Mouse (Mus musculus): ENCODE data around the gene Herc2.

The Herc2 gene

DNA sequence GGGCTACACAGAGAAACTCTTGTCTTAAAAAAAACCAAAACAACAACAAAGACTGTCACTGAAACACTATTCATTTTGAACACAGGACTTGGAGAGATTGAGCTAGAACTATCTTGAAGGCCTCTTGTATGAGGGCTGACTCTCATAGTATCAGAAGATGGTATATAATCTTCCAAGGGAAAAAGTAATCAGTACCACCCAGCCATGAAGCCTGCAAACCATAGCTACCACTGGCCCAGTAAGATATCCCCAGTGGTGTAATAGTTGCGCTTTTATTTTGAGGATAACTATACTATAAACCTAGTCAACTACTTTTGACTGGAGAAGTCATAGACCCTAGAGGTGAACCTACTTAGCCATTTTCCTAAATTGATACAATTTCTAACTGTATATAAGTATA is 16.6 kb downstream of the Herc2 start:
- DNase-seq (ENCODE audit: extremely low read depth, low read depth) = no peak

DNA sequence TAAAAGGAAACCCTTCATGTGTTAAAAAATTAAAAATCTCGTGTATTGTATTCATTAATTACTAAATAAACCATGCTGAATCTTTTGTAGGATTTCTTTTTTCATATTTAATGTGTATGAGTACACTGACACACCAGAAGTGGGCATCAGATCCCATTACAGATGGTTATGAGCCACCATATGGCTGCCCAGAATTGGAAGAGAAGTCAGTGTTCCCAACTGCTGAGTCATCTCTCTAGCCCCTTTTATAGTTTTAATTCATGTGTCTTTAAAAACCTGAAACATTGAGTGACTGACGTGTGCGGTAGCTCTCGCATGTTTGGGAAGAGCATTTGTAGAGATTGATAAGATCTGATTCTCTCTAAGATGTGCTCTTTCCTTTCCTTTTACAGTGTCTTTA is 21.7 kb downstream of the Herc2 start:
- DNase-seq (ENCODE audit: extremely low read depth, low read depth) = no peak

DNA sequence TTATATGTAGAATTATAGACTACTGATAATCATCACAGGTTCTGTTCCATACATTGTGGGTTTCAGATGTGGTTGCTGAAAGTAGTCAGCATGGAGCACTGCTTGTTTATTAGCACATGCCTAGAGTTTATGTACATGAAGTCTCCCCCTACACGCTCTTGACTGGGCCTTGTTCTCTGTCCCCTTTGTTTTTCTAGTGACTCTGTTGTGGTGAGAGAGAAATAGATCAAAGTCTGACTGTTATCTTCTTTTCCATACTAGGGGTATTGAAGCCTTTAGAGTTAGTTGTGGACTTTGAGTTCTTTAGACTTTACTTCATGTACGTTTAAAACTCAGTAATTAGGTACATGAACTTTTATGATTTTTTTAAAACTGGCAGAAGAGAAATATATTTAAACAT is 33.0 kb downstream of the Herc2 start:
- DNase-seq (ENCODE audit: extremely low read depth, low read depth) = no peak

GRCm38 (mm10) chr7:56089097-56089496 is 39.1 kb downstream of the Herc2 start:
- DNase-seq (ENCODE audit: extremely low read depth, low read depth) = no peak

DNA sequence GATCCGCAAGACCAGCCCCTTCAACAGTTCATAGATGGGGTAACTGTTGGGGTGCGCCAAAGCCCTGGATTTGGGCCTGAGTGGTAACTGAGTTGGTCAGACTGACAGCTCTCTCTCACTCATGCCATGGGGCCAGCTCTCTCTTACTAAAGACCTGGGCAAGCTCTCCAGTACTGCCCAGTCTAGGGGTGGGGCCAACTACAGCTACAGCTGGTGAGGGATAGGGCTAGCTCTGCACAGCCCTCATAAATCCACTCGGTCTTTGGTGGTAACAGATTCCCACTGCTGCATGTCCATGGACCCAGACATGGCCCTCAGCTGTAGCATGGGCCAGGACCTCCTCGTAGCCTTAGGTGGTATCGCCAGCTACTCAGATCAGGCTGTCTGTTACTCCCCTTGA is 41.4 kb downstream of the Herc2 start:
- no peak for DNase-seq (ENCODE audit: extremely low read depth, low read depth)

GRCm38 (mm10) chr7:56102293-56102847 is 52.4 kb downstream of the Herc2 start:
- DNase-seq (ENCODE audit: extremely low read depth, low read depth) = no peak

GRCm38 (mm10) chr7:56112999-56113398 is 63.0 kb downstream of the Herc2 start:
- DNase-seq (ENCODE audit: extremely low read depth, low read depth) = no peak

GRCm38 (mm10) chr7:56114148-56114547 is 64.2 kb downstream of the Herc2 start:
- DNase-seq (ENCODE audit: extremely low read depth, low read depth) = no peak

DNA sequence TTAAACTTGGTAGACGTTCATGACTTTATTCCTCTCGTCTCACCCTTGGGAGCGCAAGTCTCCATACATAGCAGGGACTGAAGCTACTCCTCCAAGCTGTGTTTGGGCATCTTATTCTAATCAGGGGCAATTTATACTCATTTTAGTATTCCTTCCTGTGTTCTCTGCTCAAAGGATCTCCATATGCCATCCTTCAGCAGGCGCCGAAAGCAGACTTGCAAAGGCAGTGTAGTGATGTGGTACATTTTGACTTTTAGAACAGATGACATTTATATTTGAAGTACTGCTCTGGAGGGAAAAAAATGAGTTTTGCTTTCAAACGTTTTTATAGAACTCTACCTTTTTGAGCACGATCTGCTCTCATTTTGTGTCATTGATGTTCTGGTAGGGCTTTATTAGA is 71.0 kb downstream of the Herc2 start:
- no peak for DNase-seq (ENCODE audit: extremely low read depth, low read depth)

GRCm38 (mm10) chr7:56121425-56121824 is 71.4 kb downstream of the Herc2 start:
- no peak for DNase-seq (ENCODE audit: extremely low read depth, low read depth)

DNA sequence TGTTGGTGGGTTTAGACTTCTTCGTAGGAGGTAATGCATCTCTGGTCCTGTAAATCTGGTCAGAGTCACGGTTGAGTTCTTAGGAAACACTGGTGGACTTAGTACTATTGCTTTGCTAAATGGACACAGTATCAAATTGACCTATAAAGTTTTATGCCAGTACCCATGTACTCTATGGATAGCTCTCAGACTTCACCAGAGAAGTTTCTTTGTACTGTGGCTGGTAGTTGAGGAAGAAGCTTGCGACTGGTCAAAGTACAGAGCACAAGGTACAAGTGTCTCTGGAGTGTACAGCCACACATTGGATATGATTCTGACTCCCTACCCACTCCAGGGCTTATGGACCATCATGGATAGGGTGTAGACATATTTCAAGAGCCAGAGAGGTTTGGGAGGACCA is 78.1 kb downstream of the Herc2 start:
- no peak for DNase-seq (ENCODE audit: extremely low read depth, low read depth)

DNA sequence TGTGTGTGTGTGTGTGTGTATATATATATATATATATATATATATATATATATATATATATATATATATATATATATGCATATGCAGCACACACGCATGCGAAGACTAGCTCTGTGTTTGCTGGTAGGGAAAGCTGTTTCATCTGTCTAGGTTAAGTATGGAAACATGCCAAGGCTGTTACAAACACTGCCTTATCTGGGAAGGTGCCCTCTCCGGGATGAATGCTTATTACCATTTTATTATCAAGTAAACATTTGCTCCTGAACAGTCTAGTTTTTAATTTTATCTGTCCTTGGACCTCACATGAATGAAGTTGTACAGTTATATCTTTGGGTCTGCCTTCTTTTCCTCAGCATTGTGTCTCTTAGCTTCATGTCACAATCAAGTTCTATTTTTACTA is 79.6 kb downstream of the Herc2 start:
- no peak for DNase-seq (ENCODE audit: extremely low read depth, low read depth)

DNA sequence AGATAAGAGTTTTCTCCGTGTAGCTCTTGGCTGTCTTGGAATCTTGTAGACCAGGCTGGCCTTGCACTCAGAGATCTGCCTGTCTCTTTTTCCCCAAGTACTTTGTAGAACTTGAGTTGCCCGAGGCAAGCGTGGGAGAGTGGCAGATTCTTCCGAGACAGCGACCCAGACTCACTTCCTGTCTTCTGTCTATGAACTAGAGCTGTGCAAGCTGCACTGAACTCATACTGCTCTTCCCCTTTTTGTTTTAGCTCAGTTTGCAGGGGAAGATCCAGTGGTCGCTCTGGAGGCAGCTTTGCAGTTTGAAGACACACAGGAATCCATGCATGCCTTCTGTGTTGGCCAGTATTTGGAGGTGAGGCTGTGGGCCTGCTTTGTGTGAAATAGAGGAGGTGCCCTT is 81.6 kb downstream of the Herc2 start:
- DNase-seq (ENCODE audit: extremely low read depth, low read depth) = peak; percentile 5

DNA sequence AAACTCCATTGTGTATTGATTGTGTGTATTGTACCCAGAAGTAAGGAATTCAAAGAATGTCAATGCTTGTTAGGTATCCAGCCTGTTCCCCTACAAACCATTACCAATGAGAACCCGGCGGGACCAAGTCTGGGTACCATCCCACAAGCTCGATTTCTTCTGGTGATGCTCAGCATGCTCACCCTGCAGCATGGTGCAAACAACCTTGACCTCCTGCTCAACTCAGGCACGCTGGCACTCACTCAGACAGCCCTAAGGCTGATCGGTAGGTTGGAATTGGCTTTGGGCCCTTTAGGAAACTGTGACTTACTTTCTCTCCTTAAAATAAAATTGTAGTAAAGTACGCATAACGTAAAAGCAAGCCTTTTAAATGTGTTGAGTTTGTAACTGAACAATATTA is 88.7 kb downstream of the Herc2 start:
- DNase-seq (ENCODE audit: extremely low read depth, low read depth) = no peak

- DNase-seq (ENCODE audit: extremely low read depth, low read depth) = no peak
These were observed 96.4 kb downstream of the Herc2 start for GRCm38 (mm10) chr7:56146424-56146823.

DNA sequence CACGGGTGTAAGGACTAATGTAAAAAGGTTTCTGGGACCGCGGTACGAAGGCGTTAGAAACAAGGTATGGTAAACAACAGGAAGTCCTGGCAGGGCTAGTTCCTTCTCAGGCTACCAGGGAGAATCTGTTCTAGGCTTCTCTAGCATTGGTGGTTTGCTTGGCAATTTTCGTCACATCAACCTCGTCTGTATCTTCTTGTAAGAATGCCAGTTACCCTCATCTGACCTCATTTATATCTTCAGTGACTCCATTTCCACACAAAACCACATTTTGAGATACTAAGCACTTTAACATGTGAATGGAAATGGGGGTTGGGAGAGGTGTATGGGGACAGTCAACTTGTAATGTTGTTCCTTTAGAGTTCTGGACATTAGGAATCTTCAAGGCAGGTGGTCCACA is 98.9 kb downstream of the Herc2 start:
- no peak for DNase-seq (ENCODE audit: extremely low read depth, low read depth)

DNA sequence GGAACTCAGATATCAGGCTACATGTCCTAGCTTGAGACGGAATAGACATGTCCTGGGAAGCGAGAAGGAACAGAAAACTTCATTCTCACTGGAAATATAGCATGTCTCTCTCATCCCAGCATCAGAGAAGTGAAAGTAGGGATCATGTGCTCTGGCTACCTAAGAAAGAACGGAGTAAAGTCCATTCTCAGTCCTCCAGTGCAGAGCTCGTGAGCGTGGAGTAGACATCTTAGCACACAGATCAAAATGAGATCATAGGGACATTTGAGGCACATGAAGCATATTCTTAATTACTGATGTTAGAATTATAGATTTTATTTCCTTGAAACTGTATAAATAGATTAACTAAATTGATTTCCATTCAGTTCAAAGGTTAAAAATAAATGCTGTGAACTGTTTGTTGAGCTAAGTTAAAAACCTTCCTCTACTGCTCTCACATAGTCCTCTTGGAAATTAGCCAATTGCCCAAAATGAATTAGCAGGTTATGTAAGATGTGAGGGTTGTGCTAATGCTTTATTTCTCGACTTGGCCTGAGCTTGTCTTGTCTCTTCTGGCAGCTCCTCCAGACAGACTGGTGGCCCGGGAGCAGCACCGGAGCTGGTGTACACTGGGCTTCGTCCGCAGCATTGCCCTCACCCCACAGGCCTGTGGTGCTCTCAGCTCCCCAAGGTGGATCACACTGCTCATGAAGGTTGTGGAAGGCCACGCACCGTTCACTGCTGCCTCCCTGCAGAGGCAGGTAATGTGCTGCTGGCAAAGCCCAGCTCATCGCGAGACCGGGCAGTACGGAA is 102.1 kb downstream of the Herc2 start:
- no peak for DNase-seq (ENCODE audit: extremely low read depth, low read depth)

DNA sequence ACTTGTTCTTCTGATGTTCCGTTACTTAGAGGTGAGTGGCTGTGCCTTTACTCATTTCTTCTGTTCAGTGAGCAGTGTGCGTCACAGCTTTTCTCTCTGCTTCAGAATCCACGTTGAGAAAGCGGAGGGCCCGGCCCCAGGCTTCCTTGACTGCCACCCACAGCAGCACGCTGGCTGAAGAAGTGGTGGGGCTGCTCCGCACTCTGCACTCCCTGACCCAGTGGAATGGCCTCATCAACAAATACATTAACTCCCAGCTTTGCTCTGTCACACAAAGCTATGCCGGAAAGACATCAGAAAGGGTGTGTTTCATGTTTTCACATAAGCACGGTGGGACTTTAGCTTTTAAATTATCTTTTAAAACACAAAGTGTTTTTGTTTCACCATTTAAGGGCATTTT is 103.2 kb downstream of the Herc2 start:
- DNase-seq (ENCODE audit: extremely low read depth, low read depth) = no peak

GRCm38 (mm10) chr7:56153625-56154024 is 103.6 kb downstream of the Herc2 start:
- DNase-seq (ENCODE audit: extremely low read depth, low read depth) = no peak

DNA sequence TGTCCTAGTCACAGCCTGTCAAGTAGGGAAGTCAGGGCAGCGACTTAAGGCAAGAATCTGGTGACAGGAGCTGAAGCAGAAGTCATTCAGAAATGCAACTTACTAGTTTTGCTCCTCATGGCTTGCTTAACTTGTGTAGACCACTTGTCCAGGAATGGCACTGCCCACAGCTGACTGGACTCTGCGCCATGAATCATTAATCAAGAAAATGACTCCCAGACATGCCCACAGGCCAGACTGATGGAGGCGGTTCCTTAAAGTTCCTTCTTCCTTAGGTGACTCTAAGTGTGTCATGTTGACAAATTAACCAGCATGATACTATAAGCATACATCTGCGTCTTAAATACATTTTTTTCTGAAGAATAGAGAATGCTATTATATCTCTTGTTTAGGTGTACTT is 113.3 kb downstream of the Herc2 start:
- no peak for DNase-seq (ENCODE audit: extremely low read depth, low read depth)

DNA sequence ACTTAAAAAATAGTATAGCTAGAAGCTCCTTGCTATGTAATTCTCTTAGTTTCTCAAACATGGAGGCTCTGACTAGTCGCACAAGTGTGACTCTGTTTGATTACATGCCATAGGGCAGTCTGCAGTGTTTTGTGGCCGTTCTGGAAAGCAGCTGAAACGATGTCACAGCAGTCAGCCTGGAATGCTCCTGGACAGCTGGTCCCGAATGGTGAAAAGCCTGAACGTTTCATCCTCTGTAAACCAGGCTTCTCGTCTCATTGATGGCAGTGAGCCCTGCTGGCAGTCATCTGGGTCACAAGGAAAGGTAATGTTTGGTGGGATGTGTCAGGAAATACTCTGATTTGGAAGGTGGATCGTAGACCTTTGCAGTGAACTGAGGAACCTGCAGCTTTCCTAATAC is 118.7 kb downstream of the Herc2 start:
- DNase-seq (ENCODE audit: extremely low read depth, low read depth) = no peak

GRCm38 (mm10) chr7:56177371-56177770 is 127.4 kb downstream of the Herc2 start:
- DNase-seq (ENCODE audit: extremely low read depth, low read depth) = no peak

DNA sequence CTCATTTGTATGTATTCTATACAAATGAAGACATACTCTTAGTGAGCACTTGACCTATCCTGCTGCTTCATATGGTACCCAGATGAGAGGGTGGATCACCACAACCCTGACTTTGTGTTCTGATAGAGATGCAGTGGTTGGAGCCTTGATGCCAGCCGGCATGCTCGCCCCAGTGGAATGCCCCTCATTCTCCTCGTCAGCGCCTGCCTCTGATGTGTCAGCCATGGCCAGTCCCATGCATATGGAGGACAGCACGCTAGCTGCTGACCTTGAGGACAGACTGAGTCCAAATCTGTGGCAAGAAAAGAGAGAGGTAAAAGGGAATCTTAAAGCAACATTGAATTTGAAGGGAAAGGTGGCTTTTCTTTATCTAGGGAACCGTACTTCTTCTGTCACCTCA is 141.0 kb downstream of the Herc2 start:
- no peak for DNase-seq (ENCODE audit: extremely low read depth, low read depth)
